Mouse (Mus musculus): ENCODE results near the gene Tnip1.
A peak's percentile ranks its signal among the peaks of the same experiment; 100 is the strongest.

Tnip1 gene

GRCm38 (mm10) chr11:54962810-54963209, at the start of gene Tnip1:
Gene Tnip1, minus strand, starts transcription at chr11:54962917.
- DNase-seq (ENCODE audit: low read depth, low spot score): no peak

DNA sequence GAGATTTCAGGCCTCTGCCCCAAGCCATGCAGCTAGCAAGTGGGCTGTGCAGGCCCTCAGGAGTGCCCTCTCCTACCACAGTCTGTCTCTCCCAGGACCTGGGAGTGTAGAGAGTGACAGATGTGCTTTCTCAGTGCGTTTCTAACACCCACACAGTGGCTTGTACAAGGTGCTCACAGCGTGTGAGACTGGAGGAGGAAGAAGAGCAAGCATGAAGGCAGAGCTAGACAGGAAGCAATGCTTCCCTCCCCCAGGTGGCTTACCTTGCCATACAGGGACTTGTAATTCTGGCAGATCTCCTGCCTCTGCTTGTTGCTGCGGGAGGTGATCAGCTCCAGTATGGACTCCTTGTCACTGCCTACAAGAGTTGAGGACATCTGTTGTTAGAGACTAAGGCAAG, 48.7 kb upstream of the Tnip1 start:
- no peak for DNase-seq (ENCODE audit: low read depth, low spot score)

- no peak for DNase-seq (ENCODE audit: low read depth, low spot score)
These were observed 45.5 kb upstream of the Tnip1 start for GRCm38 (mm10) chr11:55008230-55008629.

GRCm38 (mm10) chr11:55005684-55006083, 43.0 kb upstream of the Tnip1 start:
- DNase-seq (ENCODE audit: low read depth, low spot score): no peak

GRCm38 (mm10) chr11:55004970-55005502, 42.3 kb upstream of the Tnip1 start:
- no peak for DNase-seq (ENCODE audit: low read depth, low spot score)

- DNase-seq (ENCODE audit: low read depth, low spot score): peak; percentile 67
These were observed 36.0 kb upstream of the Tnip1 start for GRCm38 (mm10) chr11:54998708-54999107.

DNA sequence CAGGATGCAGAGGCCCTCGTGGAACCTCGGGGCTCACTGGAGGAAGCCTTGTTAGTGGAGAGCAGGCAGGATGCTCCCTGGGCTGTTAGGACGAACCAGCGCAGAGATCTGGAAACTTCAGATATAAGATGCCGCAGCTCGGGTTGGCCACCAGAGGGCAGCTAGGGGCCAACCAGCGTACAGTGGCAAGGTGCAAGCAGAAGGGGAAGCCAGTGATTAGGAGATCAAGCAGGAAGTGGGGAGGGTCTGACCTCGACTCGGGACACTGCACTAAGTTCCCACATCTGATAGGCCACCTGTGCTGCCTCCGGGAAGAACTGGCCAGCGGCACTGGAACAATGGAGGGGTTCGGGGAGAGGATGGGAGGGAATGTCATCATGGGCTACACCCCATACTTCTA, 35.6 kb upstream of the Tnip1 start:
- peak; percentile 86 for DNase-seq (ENCODE audit: low read depth, low spot score)

DNA sequence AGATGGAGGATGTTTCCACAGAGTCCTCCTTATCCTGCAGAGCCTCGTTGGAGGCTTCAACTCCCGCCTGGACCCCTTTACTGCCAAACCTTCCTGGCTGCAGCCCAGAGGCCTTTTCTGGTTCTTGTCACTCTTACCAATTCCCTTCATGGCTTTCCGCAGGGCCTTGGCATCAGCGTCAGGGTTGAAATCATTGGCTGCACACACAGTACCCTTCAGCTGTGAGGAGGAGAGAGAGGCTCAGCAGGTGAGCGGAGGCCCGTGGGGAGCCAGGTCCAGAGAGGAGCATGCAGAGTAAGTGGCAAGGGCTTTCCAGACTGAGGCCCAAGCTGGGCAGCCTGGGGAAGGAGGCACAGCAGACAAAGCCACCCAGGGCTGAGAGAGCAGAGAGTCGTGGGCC, 33.5 kb upstream of the Tnip1 start:
- no peak for DNase-seq (ENCODE audit: low read depth, low spot score)

DNA sequence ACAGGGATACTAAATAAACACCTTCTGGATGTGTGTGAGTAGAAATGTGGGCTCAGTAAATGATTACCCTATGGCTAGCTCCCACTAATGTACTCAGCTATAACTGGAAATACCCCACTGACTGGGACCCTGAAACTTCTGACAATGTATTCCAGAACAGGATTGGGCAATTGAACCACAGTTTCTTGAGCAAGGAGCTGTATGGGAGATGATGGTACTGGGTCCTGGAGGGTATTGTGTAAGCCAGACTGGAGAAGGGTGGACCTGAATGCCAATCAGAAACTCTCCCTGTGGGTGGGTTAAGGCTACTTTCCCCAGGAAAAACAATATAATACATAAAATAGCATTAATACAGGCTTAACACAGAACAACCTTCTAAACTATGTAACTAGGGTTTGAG, 27.2 kb upstream of the Tnip1 start:
- DNase-seq (ENCODE audit: low read depth, low spot score): no peak

DNA sequence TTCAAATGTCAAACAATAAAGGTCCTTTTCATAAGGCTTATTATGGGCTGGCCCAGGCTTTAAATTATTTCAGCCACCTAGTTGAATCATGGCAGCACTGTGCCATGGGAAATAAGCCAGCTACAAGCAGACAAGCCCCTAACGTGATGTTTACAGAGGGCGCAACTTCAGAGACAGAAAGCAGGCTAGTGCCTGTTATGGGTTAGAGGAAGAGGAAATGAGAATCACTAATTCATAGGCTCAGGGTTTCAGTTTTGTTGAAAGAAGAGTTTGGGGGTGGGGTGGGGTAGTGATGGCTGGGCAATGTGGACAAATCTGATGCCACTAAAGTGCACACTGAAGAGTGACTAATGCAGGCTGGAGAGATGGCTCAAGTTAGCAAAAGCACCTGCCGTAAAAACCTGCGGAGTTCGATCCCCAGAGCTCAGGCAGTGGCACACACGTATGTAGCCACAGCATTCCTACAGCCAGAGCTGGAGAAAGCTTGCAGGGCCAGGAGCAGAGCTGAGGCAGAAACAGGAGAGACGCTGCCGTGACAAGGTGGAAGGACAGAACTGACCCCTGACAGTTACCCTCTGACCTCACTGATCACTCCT, 26.1 kb upstream of the Tnip1 start:
- no peak for DNase-seq (ENCODE audit: low read depth, low spot score)

DNA sequence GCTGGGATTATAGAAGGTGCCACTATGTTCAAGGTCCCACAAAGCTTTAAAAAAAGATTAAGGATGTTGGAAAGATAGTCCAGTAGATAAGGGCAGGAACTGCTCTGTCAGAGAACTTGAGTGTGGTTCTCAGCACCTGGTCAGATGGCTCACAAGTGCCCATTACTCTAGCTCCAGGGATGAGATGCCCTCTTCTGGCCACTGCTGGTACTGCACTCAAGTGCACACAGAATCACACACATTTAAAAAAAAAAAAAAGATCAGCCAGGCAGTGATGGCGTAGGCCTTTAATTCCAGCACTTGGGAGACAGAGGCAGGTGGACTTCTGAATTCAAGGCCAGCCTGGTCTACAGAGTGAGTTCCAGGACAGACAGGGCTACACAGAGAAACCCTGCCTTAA, 25.3 kb upstream of the Tnip1 start:
- DNase-seq (ENCODE audit: low read depth, low spot score): peak; percentile 79

- DNase-seq (ENCODE audit: low read depth, low spot score): no peak
These were observed 22.4 kb upstream of the Tnip1 start for GRCm38 (mm10) chr11:54985086-54985485.

- DNase-seq (ENCODE audit: low read depth, low spot score): no peak
These were observed 21.9 kb upstream of the Tnip1 start for GRCm38 (mm10) chr11:54984581-54984980.

GRCm38 (mm10) chr11:54984085-54984484, 21.4 kb upstream of the Tnip1 start:
- peak; percentile 70 for DNase-seq (ENCODE audit: low read depth, low spot score)

GRCm38 (mm10) chr11:54982520-54982919, 19.8 kb upstream of the Tnip1 start:
- peak; percentile 48 for DNase-seq (ENCODE audit: low read depth, low spot score)

DNA sequence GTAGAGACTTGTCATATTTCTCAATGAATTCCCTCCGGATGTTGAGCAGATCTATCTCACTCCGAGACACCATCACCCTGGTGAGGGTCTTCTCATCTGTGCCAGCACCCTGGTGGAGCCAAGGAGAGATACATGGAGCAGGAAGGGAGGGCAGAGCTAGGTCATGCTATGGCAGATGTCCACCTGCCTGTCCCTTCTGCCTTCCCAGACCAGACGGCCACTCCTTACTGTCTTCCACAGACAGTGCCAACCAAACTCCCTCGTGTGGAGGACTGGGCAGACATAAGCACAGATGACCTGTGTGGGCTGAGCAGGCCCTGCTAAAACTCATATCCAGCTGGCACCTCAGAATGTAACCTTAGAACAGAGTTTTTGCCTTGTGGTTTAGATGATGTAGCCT, 18.9 kb upstream of the Tnip1 start:
- no peak for DNase-seq (ENCODE audit: low read depth, low spot score)

GRCm38 (mm10) chr11:54977385-54977937, 14.7 kb upstream of the Tnip1 start:
- DNase-seq (ENCODE audit: low read depth, low spot score): no peak

DNA sequence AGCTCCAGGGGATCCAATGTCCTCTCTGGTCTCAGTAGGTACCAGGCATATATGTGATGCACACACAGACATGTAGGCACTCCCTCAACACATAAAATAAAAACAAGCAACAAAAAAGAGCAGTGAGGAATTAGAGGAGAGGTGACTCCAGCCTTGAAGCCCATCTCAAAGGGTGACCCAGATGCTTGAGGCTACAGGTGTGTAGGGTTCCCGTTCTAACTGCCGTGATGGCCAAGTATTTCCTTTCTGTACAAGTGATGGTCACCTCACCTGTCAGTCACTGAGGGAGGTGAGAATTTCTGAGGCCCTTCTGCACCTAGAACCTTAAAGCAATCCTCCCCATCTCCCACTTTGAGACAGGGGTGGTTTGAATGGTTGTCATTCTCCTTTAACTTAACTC, 13.6 kb upstream of the Tnip1 start:
- no peak for DNase-seq (ENCODE audit: low read depth, low spot score)

GRCm38 (mm10) chr11:54975756-54976155, 13.0 kb upstream of the Tnip1 start:
- DNase-seq (ENCODE audit: low read depth, low spot score): no peak

- no peak for DNase-seq (ENCODE audit: low read depth, low spot score)
These were observed 12.6 kb upstream of the Tnip1 start for GRCm38 (mm10) chr11:54975340-54975739.

GRCm38 (mm10) chr11:54974639-54975038, 11.9 kb upstream of the Tnip1 start:
- DNase-seq (ENCODE audit: low read depth, low spot score): peak; percentile 72

GRCm38 (mm10) chr11:54973481-54974212, 10.9 kb upstream of the Tnip1 start:
- peak; percentile 89 for DNase-seq (ENCODE audit: low read depth, low spot score)

DNA sequence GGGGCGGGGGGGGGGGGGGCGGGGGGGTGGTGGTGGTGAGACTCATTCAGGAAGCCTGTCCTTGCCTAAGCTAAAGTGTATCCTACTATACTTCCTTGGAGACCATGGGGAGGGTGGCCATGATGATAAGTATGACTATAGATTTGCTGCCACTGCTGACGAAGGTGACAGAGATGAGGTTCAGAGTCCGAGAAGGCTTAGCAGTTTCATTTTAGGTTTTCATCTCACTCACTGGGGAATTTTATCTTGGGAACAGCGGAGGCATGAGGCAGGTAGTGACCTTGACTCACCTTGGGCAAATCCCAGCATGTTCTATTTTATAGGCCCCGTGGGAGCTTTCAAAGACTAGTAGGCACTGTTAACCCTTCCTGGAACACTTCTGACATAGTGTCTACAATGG, 10.1 kb upstream of the Tnip1 start:
- DNase-seq (ENCODE audit: low read depth, low spot score): no peak
